Mouse (Mus musculus): Measurements from ENCODE around the gene AI481877.

DNA sequence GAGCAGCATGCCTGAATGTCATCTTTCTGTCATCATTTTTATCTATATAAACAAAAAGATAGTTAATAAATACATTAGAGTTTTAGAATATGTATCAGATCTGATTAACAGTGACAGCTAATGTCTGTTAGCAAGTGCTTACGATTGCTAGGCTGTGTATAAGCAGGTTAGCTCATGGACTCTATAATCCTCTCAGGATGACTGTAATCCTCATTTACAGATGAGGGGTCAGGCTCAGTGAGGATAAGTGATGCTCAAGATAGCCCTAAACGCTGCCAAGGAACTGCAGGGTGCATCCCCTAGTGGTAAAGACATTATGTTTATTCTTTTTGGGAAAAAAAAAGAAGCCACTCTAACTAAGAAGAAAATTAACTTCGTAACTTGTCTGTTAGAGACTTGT, 69.5 kb downstream of the AI481877 start:
- TF ChIP-seq POLR2A (IDR thresholded peaks at IDR 0.05; ENCODE audit: borderline replicate concordance, insufficient read depth, low read length) (no peak), CTCF (IDR thresholded peaks at IDR 0.05; ENCODE audit: borderline replicate concordance, insufficient read depth, low read depth, low read length) (no peak)
